Mouse (Mus musculus) brain, embryonic 14.5 days (tissue): ENCODE data around the gene Baz2b.

Source experiments
- CTCF ChIP-seq: fragments of 200-500 bp; IDR thresholded peaks from 2 replicates; pipeline ENCODE4 v1.5.1; 2012; ENCODE audit warnings: inconsistent platforms, mild to moderate bottlenecking, moderate library complexity, borderline replicate concordance; ENCODE audit not compliant: insufficient read depth, insufficient read length; ENCODE audit errors: extremely low read depth
- POLR2A ChIP-seq: fragments of 200-500 bp; IDR thresholded peaks from 2 replicates; pipeline ENCODE4 v1.6.1; 2012; ENCODE audit warnings: mild to moderate bottlenecking, inconsistent platforms, borderline replicate concordance; ENCODE audit not compliant: poor library complexity, insufficient read depth, insufficient read length, severe bottlenecking; ENCODE audit errors: extremely low read depth

DNA sequence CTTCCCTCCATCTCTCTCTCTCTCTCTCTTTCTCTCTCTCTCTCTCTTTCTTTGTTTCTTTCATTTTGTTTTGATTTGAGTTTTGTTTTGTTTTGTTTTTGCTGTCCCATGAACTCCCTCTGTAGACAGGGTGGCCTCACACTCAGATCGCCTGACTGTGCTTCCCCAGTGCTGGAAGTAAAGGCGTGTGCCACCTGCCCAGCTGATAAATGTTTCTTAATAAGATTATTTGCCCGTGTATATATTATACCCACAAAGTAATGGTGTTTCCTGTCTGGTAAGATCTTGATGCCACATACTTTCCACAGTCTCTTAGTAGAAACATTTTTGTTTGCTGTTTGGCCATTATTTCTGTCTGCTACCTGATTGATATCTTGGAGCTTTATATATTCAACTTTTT is 198.1 kb downstream of the Baz2b start:
- TF ChIP-seq CTCF (no peak), POLR2A (no peak)
